Mouse (Mus musculus) C2C12 (cell line): Measurements from ENCODE around the gene Fryl.

Source experiments
- CTCF ChIP-seq: IDR thresholded peaks from one replicate; pipeline ENCODE4 v1.5.1; 2011; ENCODE audit not compliant: control insufficient read depth, insufficient read depth, insufficient read length
- FOSL1 ChIP-seq: IDR thresholded peaks from one replicate; pipeline ENCODE4 v1.8.0; 2011; ENCODE audit warnings: mild to moderate bottlenecking, low read length; ENCODE audit not compliant: poor library complexity, insufficient read depth, severe bottlenecking
- MYOD1 ChIP-seq: IDR thresholded peaks from one replicate; pipeline ENCODE4 v1.6.1; 2011; ENCODE audit warnings: low read depth; ENCODE audit not compliant: control insufficient read depth, insufficient read length

DNA sequence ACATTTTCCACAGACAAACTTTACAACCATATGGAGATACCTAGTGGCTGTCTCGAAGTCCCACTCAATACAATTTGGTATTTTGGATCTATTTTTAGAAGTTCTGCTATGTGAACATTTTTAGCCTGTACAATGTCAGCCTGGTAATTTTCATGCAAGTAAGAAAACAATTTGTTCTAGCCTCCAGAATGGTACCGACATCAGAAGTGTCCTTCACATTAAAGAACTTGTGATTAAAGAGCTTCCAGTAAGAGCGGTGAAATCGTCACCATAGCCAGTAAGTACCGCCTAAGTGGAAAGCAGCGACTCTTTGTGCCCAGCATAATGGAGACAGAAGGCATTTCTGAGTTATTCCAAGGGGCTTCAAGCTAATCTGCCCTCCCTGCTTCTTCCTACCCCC is 14.2 kb upstream of the Fryl start:
- TF ChIP-seq CTCF (no peak), MYOD1 (no peak), FOSL1 (no peak)
